Mouse (Mus musculus) ES-Bruce4 (cell line): ENCODE data around the gene Galk2. TPM values are rescaled to one million over a fixed set of nuclear protein-coding genes. Genes with fewer than 3 reads are reported as not detected.

ENCODE experiments used
- H3K27ac ChIP-seq: 2 replicates; pipeline ENCODE4 v1.5.1; 2012; ENCODE audit warnings: low read length, inconsistent platforms; ENCODE audit not compliant: insufficient read depth
- H3K27me3 ChIP-seq: 2 replicates; pipeline ENCODE4 v1.6.1; 2012; ENCODE audit warnings: mild to moderate bottlenecking, low read length, inconsistent platforms; ENCODE audit not compliant: control insufficient read depth, poor library complexity, insufficient read depth, severe bottlenecking
- H3K36me3 ChIP-seq: 2 replicates; pipeline ENCODE4 v1.6.1; 2012; ENCODE audit warnings: inconsistent platforms, mild to moderate bottlenecking, low read length, moderate library complexity; ENCODE audit not compliant: control insufficient read depth, poor library complexity, insufficient read depth, severe bottlenecking
- H3K4me1 ChIP-seq: one replicate; pipeline ENCODE4 v1.8.1; 2011; ENCODE audit warnings: low read length; ENCODE audit not compliant: control insufficient read depth, insufficient read depth
- H3K4me3 ChIP-seq: 2 replicates; pipeline ENCODE4 v1.5.1; 2011; ENCODE audit warnings: low read depth, mild to moderate bottlenecking, low read length
- H3K9ac ChIP-seq: 2 replicates; pipeline ENCODE4 v1.6.1; 2012; ENCODE audit warnings: low read depth, mild to moderate bottlenecking, inconsistent platforms; ENCODE audit not compliant: poor library complexity, severe bottlenecking
- H3K9me3 ChIP-seq: replicated peaks from 2 replicates; pipeline ENCODE4 v1.6.1; 2012; ENCODE audit warnings: mild to moderate bottlenecking, low read length, inconsistent platforms; ENCODE audit not compliant: control insufficient read depth, poor library complexity, insufficient read depth, severe bottlenecking
- CTCF ChIP-seq: IDR thresholded peaks from one replicate; pipeline ENCODE4 v1.8.1; 2011; ENCODE audit warnings: low read depth, low read length
- EP300 ChIP-seq: IDR thresholded peaks from 2 replicates; pipeline ENCODE4 v1.6.1; 2011; ENCODE audit warnings: low read depth, low read length; ENCODE audit not compliant: insufficient read depth
- POLR2A ChIP-seq: IDR thresholded peaks from one replicate; pipeline ENCODE4 v1.8.1; 2011; ENCODE audit warnings: low read length; ENCODE audit not compliant: insufficient read depth
- polyA plus RNA-seq: library from polyadenylated mRNA; stranded (reverse); fragments of >200 nt; gene quantifications from 2 replicates; pipeline ENCODE4 v1.2.4, GENCODE M21; 2011; ENCODE audit warnings: low read depth; ENCODE audit not compliant: missing spikeins, insufficient read depth, insufficient read length

Galk2 gene
- polyA plus RNA-seq, 1 experiment, result 19.0 TPM

DNA sequence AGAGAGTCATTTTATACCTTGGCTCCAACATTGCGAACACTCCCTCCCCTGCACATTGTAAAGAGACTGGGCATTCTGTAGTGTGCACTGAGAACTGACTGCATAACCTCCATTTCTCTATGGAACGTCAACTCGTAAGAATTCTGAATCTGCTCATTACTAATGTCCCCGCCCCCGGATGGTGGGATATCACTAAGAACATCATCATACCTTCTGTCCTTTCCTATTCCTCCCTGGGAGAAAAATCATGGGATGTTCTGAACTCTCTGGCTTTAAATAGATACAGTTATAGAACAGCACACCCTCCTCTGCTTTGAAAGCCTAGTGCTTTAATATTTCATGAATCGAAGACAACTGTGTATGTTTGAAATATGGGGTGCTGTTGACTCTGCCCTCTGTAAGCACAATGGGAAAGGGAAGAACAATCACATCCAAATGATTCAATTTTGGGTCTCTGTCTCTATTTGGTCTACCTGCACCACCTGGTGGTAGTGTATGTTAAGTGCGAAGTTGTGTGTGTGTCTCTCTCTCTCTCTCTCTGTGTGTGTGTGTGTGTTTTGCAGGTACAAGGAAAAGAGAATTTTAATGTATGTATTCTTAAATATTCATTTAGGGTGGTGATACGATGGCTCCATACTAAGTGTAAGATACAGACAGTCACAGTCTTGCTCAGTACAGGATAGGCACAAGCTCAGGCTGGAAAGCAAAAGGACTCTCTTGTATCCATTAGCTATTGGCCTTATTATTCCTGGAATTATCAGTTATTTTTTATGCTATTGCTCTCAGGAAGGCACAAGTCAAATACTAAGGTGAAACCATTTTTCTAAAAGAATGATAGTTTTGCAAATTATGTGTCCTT lies 174.4 kb downstream of the Galk2 start:
- Histone ChIP-seq H3K4me3 (no peak overlapping the region), H3K9ac (no peak overlapping the region), H3K27ac (no peak overlapping the region), H3K4me1 (no peaks in the 10 kb centered on the region), H3K27me3 (no peaks in the 10 kb centered on the region), H3K9me3 (no peaks in the 10 kb centered on the region), H3K36me3 (no peaks in the 10 kb centered on the region)
- TF ChIP-seq EP300 (no peak), CTCF (no peak), POLR2A (no peak)

Other genes with a start within 250 kb of the Galk2 start
- 9.2 and 9.7 TPM in 2 replicates for gene Cep152, start 234.0 kb upstream of the Galk2 start, polyA plus RNA-seq
- gene Eid1, start 186.0 kb upstream of the Galk2 start, polyA plus RNA-seq, result 14.7 and 15.2 TPM in 2 replicates
- 0.32 and 0.42 TPM in 2 replicates for gene Shc4, start 135.0 kb upstream of the Galk2 start, polyA plus RNA-seq
- gene Secisbp2l, start 76.2 kb upstream of the Galk2 start, polyA plus RNA-seq, result 20.8 and 21.4 TPM in 2 replicates
- gene Cops2, start within 50 bp of the Galk2 start, polyA plus RNA-seq, result 208 and 233 TPM in 2 replicates
- gene Fgf7, start 175.5 kb downstream of the Galk2 start, polyA plus RNA-seq, result 0.34 TPM in 1 of 2 replicates, not detected in the other